Mouse (Mus musculus) CH12.LX (cell line): ENCODE measurements around the gene Map2k5. TPM values are rescaled to one million over a fixed set of nuclear protein-coding genes. Genes with fewer than 3 reads are reported as not detected.

Experiments used
- DNase-seq: peaks from one replicate; pipeline ENCODE4 v3.0.0-alpha.2; 2013; ENCODE audit errors: extremely low read depth
- H3K27ac ChIP-seq: 2 replicates; pipeline ENCODE4 v1.5.1; 2012; ENCODE audit warnings: low read depth, mild to moderate bottlenecking, control low read depth, moderate library complexity; ENCODE audit not compliant: insufficient read depth
- H3K27me3 ChIP-seq: replicated peaks from 2 replicates; pipeline ENCODE3; 2012; ENCODE audit warnings: inconsistent platforms
- H3K36me3 ChIP-seq, 2 experiments: replicated peaks in 1 of 2; 2 replicates each; pipeline versions ENCODE3 to v1.6.1; 2012; ENCODE audit warnings: inconsistent platforms in 1 of 2, low read length in 1 of 2, mild to moderate bottlenecking in 1 of 2, mixed read lengths in 1 of 2, moderate library complexity in 1 of 2; ENCODE audit not compliant: control insufficient read depth in 1 of 2, insufficient read depth in 1 of 2
- H3K4me1 ChIP-seq, 2 experiments: 2 replicates each; pipeline ENCODE4 v1.6.1; 2012; ENCODE audit warnings: inconsistent platforms in 1 of 2, moderate library complexity in 1 of 2; ENCODE audit not compliant: insufficient read depth in 2 of 2, control insufficient read depth in 1 of 2
- H3K4me2 ChIP-seq: 2 replicates; pipeline ENCODE4 v1.6.1; 2012; ENCODE audit warnings: low read depth, mild to moderate bottlenecking, control low read depth; ENCODE audit not compliant: poor library complexity, insufficient read depth, severe bottlenecking
- H3K4me3 ChIP-seq, 3 experiments: fragments of 150-350 bp in 1 of 3; sonication (generic) in 1 of 3; replicated peaks in 1 of 3; 2 replicates each; pipeline versions ENCODE3 to v1.5.1; 2011 to 2012; ENCODE audit warnings: low read depth in 2 of 3, low read length in 2 of 3, mild to moderate bottlenecking in 2 of 3, moderate library complexity in 2 of 3, control low read depth in 1 of 3, improper control_type of control experiment in 1 of 3, inconsistent platforms in 1 of 3, mixed read lengths in 1 of 3; ENCODE audit not compliant: poor library complexity in 1 of 3
- H3K79me2 ChIP-seq: replicated peaks from 2 replicates; pipeline ENCODE4 v1.6.1; 2012; ENCODE audit warnings: mild to moderate bottlenecking, moderate library complexity; ENCODE audit not compliant: control insufficient read depth, poor library complexity, insufficient read depth, severe bottlenecking; ENCODE audit errors: extremely low read depth
- H3K9ac ChIP-seq: 2 replicates; pipeline ENCODE4 v1.6.1; 2012; ENCODE audit warnings: low read depth, mild to moderate bottlenecking, control low read depth, moderate library complexity; ENCODE audit not compliant: insufficient read depth
- H3K9me3 ChIP-seq: replicated peaks from 2 replicates; pipeline ENCODE3; 2012; ENCODE audit warnings: low read length, inconsistent platforms, mixed read lengths
- BHLHE40 ChIP-seq: IDR thresholded peaks from 2 replicates; pipeline ENCODE4 v1.6.1; 2011; ENCODE audit warnings: mild to moderate bottlenecking, low read depth, low read length, improper control_type of control experiment
- EP300 ChIP-seq: IDR thresholded peaks from 2 replicates; pipeline ENCODE4 v1.6.1; 2011; ENCODE audit warnings: low read length, improper control_type of control experiment
- ETS1 ChIP-seq: conservative IDR thresholded peaks from 2 replicates; pipeline ENCODE4 v1.6.1; 2012; ENCODE audit warnings: low read depth, mild to moderate bottlenecking, inconsistent platforms, low read length, improper control_type of control experiment, moderate library complexity
- GABPA ChIP-seq: IDR thresholded peaks from 2 replicates; pipeline ENCODE4 v1.6.1; 2012; ENCODE audit warnings: low read depth, low read length, improper control_type of control experiment, inconsistent platforms; ENCODE audit not compliant: insufficient replicate concordance
- HCFC1 ChIP-seq: IDR thresholded peaks from 2 replicates; pipeline ENCODE4 v1.6.1; 2012; ENCODE audit warnings: low read depth, mild to moderate bottlenecking, inconsistent platforms, low read length, improper control_type of control experiment
- KAT2A ChIP-seq: IDR thresholded peaks from 2 replicates; pipeline ENCODE4 v1.6.1; 2012; ENCODE audit warnings: low read length, improper control_type of control experiment, inconsistent platforms; ENCODE audit not compliant: insufficient replicate concordance
- MAFK ChIP-seq: IDR thresholded peaks from 2 replicates; pipeline ENCODE4 v1.6.1; 2011; ENCODE audit warnings: low read length, improper control_type of control experiment; ENCODE audit not compliant: insufficient replicate concordance
- MXI1 ChIP-seq: IDR thresholded peaks from 2 replicates; pipeline ENCODE4 v1.6.1; 2011; ENCODE audit warnings: mild to moderate bottlenecking, low read depth, low read length, improper control_type of control experiment
- MYC ChIP-seq: IDR thresholded peaks from 2 replicates; pipeline ENCODE4 v1.6.1; 2011; ENCODE audit warnings: low read depth, mild to moderate bottlenecking, improper control_type of control experiment, low read length
- NELFE ChIP-seq: IDR thresholded peaks from 2 replicates; pipeline ENCODE4 v1.6.1; 2011; ENCODE audit warnings: low read depth, low read length, improper control_type of control experiment
- NRF1 ChIP-seq: IDR thresholded peaks from 2 replicates; pipeline ENCODE4 v1.6.1; 2014; ENCODE audit warnings: low read depth, mild to moderate bottlenecking, inconsistent platforms, low read length, improper control_type of control experiment, moderate library complexity
- POLR2AphosphoS2 ChIP-seq: IDR thresholded peaks from 2 replicates; pipeline ENCODE4 v1.6.1; 2011; ENCODE audit warnings: low read depth, low read length, improper control_type of control experiment
- RAD21 ChIP-seq: IDR thresholded peaks from 2 replicates; pipeline ENCODE4 v1.6.1; 2011; ENCODE audit warnings: low read depth, mild to moderate bottlenecking, low read length, improper control_type of control experiment, moderate library complexity
- RCOR1 ChIP-seq: conservative IDR thresholded peaks from 2 replicates; pipeline ENCODE4 v1.6.1; 2012; ENCODE audit warnings: low read depth, mild to moderate bottlenecking, inconsistent platforms, low read length, improper control_type of control experiment
- TCF12 ChIP-seq: IDR thresholded peaks from 2 replicates; pipeline ENCODE4 v1.6.1; 2014; ENCODE audit warnings: low read depth, mild to moderate bottlenecking, inconsistent platforms, low read length, improper control_type of control experiment
- UBTF ChIP-seq: IDR thresholded peaks from 2 replicates; pipeline ENCODE4 v1.6.1; 2012; ENCODE audit warnings: low read depth, mild to moderate bottlenecking, inconsistent platforms, low read length, improper control_type of control experiment, moderate library complexity
- USF1 ChIP-seq: IDR thresholded peaks from 2 replicates; pipeline ENCODE4 v1.6.1; 2014; ENCODE audit warnings: low read depth, mild to moderate bottlenecking, inconsistent platforms, low read length, improper control_type of control experiment
- ZMIZ1 ChIP-seq: IDR thresholded peaks from 2 replicates; pipeline ENCODE4 v1.6.1; 2012; ENCODE audit warnings: low read depth, mild to moderate bottlenecking, inconsistent platforms, low read length, improper control_type of control experiment
- ZNF384 ChIP-seq: IDR thresholded peaks from 2 replicates; pipeline ENCODE4 v1.6.1; 2012; ENCODE audit warnings: low read depth, low read length, improper control_type of control experiment, inconsistent platforms
- dilution Hi-C: fragments of 300-500 bp; cut with MboI; formaldehyde crosslinking; loops from 2 replicates; pipeline ENCODE4 v1.14.3; 2020; ENCODE audit warnings: low sequenced_read_pairs; ENCODE audit not compliant: extremely low pct_unique_long_range_greater_than_20kb, extremely low pct_ligation_motif_present
- in situ Hi-C: fragments of 300-500 bp; cut with MboI; formaldehyde crosslinking; loops from 3 replicates; pipeline ENCODE4 v1.14.3; 2019; ENCODE audit warnings: low sequenced_read_pairs, low pct_ligation_motif_present, low pct_unique_long_range_greater_than_20kb, mixed read lengths
- polyA plus RNA-seq: library from polyadenylated mRNA; unstranded; fragments of >175 nt; gene quantifications from 2 replicates; pipeline ENCODE4 v1.2.1, GENCODE M21; 2012; ENCODE audit warnings: low read depth; ENCODE audit not compliant: insufficient read length
- total RNA-seq, 2 experiments: library from RNA; depleted of rRNA; stranded (reverse); fragments of 300-350 nt in 1 of 2; fragments of >200 nt in 1 of 2; gene quantifications; 2 replicates each; pipeline ENCODE4 v1.2.3; 2012 to 2014

Map2k5 gene
- total and polyA plus RNA-seq, 3 experiments: 10.8 to 22.6 (median 11.2) TPM

DNA sequence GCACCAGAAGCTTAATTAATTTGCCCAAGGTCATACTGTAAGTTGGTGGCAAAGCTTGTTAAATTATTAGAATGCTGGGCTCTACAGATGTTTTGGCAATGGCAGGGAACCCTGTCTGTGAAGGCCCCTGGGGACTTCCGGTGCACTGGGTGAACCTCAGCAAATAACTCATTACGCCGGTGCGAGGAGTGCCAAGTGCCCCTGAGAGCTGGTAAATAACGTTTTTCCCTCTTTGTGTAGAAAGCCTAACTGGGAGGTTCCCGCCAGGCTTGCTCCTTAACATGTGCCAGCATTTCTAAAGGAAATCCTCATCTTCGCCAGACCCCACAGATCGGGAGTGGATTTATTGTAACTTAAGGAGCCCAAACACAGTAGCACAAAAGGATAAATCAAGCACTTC, 136.5 kb downstream of the Map2k5 start:
- TF ChIP-seq MYC (no peak), USF1 (no peak), ETS1 (no peak), EP300 (no peak), NRF1 (no peak), POLR2AphosphoS2 (no peak), KAT2A (no peak), RAD21 (no peak), MXI1 (no peak), ZMIZ1 (no peak)
- H3K9ac ChIP-seq: no peak overlapping the region
- dilution Hi-C loops: no loop called here

GRCm38 (mm10) chr9:63234356-63234755, 143.3 kb downstream of the Map2k5 start:
- H3K9ac ChIP-seq: no peak overlapping the region
- TF ChIP-seq ZNF384 (no peak), BHLHE40 (no peak), TCF12 (no peak), USF1 (no peak), NELFE (no peak), RCOR1 (no peak), MAFK (no peak), HCFC1 (no peak), GABPA (no peak), NRF1 (no peak), UBTF (no peak), POLR2AphosphoS2 (no peak)
- H3K4me1 ChIP-seq: peaks cover 0 to 15% of the 10 kb centered on the region in 2 experiments; a peak in 2 of 4 replicates
- peaks cover 0 to 25% of the 10 kb centered on the region in 2 experiments for H3K36me3 ChIP-seq
- dilution Hi-C loops (no loop called here), in situ Hi-C loops (no loop called here)
- H3K27ac ChIP-seq: no peak overlapping the region
- H3K4me2 ChIP-seq: no peak overlapping the region
- no peaks in the 10 kb centered on the region for H3K9me3 ChIP-seq
- H3K27me3 ChIP-seq: no peaks in the 10 kb centered on the region
- H3K79me2 ChIP-seq: no peaks in the 10 kb centered on the region
- no peak overlapping the region for H3K4me3 ChIP-seq
- DNase-seq: no peak

More for the DNA sequence above, 136.5 kb downstream of the Map2k5 start:
- H3K79me2 ChIP-seq: no peaks in the 10 kb centered on the region
- in situ Hi-C loops: no loop called here
- H3K27me3 ChIP-seq: no peaks in the 10 kb centered on the region
- no peak overlapping the region for H3K4me3 ChIP-seq
- DNase-seq: no peak
- peaks cover 3 to 25% of the 10 kb centered on the region in 2 experiments; a peak in 3 of 4 replicates for H3K4me1 ChIP-seq
- H3K4me2 ChIP-seq: no peak overlapping the region
- no peak overlapping the region for H3K27ac ChIP-seq
- H3K9me3 ChIP-seq: no peaks in the 10 kb centered on the region
- peaks cover 5 to 29% of the 10 kb centered on the region in 2 experiments for H3K36me3 ChIP-seq
